Mouse (Mus musculus) CD4-positive naive resting alpha-beta T cell, adult 57 days (primary cell): Measurements from ENCODE around the gene Gm20852. TPM values are rescaled to one million over a fixed set of nuclear protein-coding genes. Genes with fewer than 3 reads are reported as not detected.

Experiments used
- total RNA-seq: library from RNA; stranded (reverse); gene quantifications from one replicate; pipeline ENCODE4 v1.2.4, GENCODE M21; 2023

Gm20852 gene
- not detected for total RNA-seq

DNA sequence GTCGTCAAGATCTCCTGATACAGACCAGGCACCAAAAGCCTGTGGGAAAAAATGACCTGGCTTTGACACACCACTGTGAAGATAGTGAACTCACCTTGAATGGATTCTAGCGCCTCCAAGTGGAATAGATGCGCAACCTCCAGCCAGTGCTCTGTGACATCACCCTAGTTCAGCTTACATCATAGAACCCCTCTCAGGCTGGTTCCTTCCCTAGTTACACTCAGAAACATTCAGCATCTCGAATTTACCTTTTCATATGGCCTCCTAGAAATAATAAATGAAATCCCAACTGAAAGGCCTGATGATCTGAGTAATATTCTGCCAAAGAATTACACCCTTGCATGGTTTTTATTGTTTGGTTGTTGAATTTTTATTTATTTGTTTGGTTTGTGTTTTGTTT is at the start of gene Gm20852:
Gm20852 (minus strand) TSS at position 101 of the 400 bp plus-strand sequence.

